Mouse (Mus musculus): ENCODE measurements at regions not wholly inside any gene's neighbourhood (a gene's known extent, or its start where the extent isn't known, plus 50 kb on each side); places are given as distances from the start of the nearest gene placed in this dataset.

DNA sequence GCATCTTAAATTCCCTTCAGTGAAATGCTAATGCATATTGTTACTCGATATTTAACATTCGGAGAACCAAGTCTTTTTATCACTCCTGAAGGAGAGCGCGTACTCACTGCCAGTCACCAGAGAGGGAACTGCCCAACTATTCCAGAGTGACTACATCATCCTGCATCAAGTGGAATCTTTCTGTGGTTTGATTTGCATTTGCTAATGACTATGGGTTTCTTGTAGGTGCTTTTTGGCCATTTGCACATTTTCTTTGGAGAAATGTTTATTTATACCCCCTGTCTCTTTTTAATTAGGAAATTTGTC lies 249.3 kb upstream of the Rnaseh2b start:
- WGBS: 60% methylated on average over 4 of the region's 4 CpGs
- no peak for TF ChIP-seq CTCF (IDR thresholded peaks at IDR 0.05)
- Histone ChIP-seq H3K27ac (ENCODE audit: low read depth, low read length) (no peak overlapping the region), H3K9ac (replicated peaks; ENCODE audit: low read length, poor library complexity, severe bottlenecking) (no peak overlapping the region), H3K36me3 (ENCODE audit: insufficient read depth, low read length) (no peaks in the 10 kb centered on the region), H3K4me3 (ENCODE audit: low read depth, low read length) (no peak overlapping the region), H3K4me1 (ENCODE audit: insufficient read depth, low read length) (no peaks in the 10 kb centered on the region), H3K9me3 (ENCODE audit: low read length) (no peaks in the 10 kb centered on the region), H3K27me3 (ENCODE audit: insufficient read depth, low read length) (no peaks in the 10 kb centered on the region), H3K4me2 (ENCODE audit: low read depth, low read length, poor library complexity, severe bottlenecking) (no peak overlapping the region)
- no peak for ATAC-seq (ENCODE audit: low FRiP score)
- no peak for DNase-seq (ENCODE audit: low spot score)

DNA sequence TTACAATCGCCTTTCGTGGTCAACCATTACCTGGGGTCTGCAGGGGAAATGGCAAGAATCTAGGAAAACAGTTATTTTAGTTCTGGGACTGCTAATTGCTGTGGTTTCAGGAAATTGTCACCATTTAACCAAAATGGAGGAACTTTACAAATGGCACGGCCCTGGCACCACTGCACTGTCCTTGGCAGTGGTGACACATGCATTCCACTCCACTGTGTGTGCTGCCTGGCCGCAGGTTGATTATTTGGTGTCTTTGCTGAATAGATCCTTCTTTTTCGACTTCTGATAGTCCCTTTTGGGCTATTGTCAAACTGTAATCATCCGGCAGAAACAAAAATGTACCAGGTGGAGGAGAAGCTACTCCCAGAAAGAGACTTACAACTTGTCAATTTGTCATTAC lies 241.4 kb upstream of the Rnaseh2b start:
- no peak for ATAC-seq (ENCODE audit: low FRiP score)
- no peak overlapping the region for H3K27ac ChIP-seq (ENCODE audit: low read depth, low read length)
- H3K36me3 ChIP-seq (ENCODE audit: insufficient read depth, low read length): no peaks in the 10 kb centered on the region
- 94% methylated on average over 6 of the region's 6 CpGs for WGBS
- TF ChIP-seq CTCF (IDR thresholded peaks at IDR 0.05): no peak
- no peak for DNase-seq (ENCODE audit: low spot score)
- no peaks in the 10 kb centered on the region for H3K9me3 ChIP-seq (ENCODE audit: low read length)
- H3K4me3 ChIP-seq (ENCODE audit: low read depth, low read length): no peak overlapping the region
- H3K27me3 ChIP-seq (ENCODE audit: insufficient read depth, low read length): no peaks in the 10 kb centered on the region
- H3K4me1 ChIP-seq (ENCODE audit: insufficient read depth, low read length): no peaks in the 10 kb centered on the region
- H3K9ac ChIP-seq (replicated peaks; ENCODE audit: low read length, poor library complexity, severe bottlenecking): no peak overlapping the region
- H3K4me2 ChIP-seq (ENCODE audit: low read depth, low read length, poor library complexity, severe bottlenecking): no peak overlapping the region

DNA sequence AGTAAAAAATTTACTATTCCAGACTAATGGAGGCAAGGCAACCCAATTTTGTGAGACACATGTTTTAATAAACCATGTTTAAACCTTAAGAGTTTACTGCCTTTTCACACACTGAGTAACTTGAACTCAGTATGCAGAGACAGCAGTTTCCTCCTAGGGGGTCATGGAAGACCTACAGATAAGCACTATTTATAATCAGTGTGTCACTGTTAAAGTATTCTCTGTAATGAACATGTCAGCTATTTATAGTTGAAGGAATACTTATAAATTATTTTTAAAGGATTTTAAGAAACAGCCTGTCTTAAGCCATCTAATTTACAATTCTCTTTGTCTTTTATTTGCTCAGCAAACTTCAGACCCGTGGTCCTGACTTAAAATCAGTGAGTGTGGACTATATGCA lies 240.5 kb upstream of the Rnaseh2b start:
- no peak overlapping the region for H3K27ac ChIP-seq (ENCODE audit: low read depth, low read length)
- H3K27me3 ChIP-seq (ENCODE audit: insufficient read depth, low read length): no peaks in the 10 kb centered on the region
- H3K36me3 ChIP-seq (ENCODE audit: insufficient read depth, low read length): no peaks in the 10 kb centered on the region
- no peak for DNase-seq (ENCODE audit: low spot score)
- ATAC-seq (ENCODE audit: low FRiP score): no peak
- WGBS: 44% methylated on average over 1 of the region's 1 CpGs
- H3K4me1 ChIP-seq (ENCODE audit: insufficient read depth, low read length): no peaks in the 10 kb centered on the region
- H3K9me3 ChIP-seq (ENCODE audit: low read length): no peaks in the 10 kb centered on the region
- H3K4me2 ChIP-seq (ENCODE audit: low read depth, low read length, poor library complexity, severe bottlenecking): no peak overlapping the region
- no peak overlapping the region for H3K4me3 ChIP-seq (ENCODE audit: low read depth, low read length)
- no peak overlapping the region for H3K9ac ChIP-seq (replicated peaks; ENCODE audit: low read length, poor library complexity, severe bottlenecking)
- no peak for TF ChIP-seq CTCF (IDR thresholded peaks at IDR 0.05)

DNA sequence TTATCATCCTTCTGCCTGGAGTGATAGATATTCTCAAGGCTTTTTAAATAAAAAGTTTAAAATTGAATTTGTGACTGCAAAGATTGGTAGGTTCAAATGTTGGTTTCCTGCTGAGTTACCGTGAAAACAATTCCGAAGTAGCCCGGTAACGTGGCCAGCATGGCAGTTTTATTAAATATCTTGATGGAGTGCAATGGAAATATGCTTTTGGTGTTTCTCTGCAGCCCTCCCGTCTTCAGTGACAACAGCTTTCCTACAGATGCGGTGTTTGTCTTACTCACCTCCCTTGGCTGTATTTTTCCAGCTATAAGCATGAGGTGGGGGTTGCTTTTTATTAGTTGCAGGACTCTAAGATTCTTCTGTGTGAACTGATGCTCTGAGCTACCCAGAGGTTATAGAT lies 239.4 kb upstream of the Rnaseh2b start:
- TF ChIP-seq CTCF (IDR thresholded peaks at IDR 0.05): no peak
- ATAC-seq (ENCODE audit: low FRiP score): no peak

DNA sequence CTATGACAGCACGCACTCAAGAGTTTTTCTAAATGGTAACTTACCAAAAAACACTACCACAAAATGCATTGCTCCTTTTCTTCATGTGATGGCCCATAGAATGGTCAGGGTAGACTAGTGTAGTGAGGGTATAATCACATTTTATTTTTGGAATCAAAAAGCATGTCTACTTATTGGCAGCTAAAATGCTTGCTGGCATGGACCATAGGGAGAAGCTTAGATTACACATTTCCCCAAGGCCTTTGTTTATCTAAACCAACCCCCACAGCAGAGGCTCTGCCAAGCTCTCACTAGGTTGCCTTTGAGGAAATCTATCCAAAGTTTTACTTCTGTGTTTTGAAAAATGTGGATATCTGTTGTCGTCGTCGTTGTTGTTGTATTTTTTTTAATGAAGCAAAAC lies 235.3 kb upstream of the Rnaseh2b start:
- 85% methylated on average over 4 of the region's 4 CpGs for WGBS
- no peak for DNase-seq (ENCODE audit: low spot score)

More for the DNA sequence above, 239.4 kb upstream of the Rnaseh2b start:
- no peaks in the 10 kb centered on the region for H3K9me3 ChIP-seq (ENCODE audit: low read length)
- H3K4me3 ChIP-seq (ENCODE audit: low read depth, low read length): no peak overlapping the region
- no peaks in the 10 kb centered on the region for H3K27me3 ChIP-seq (ENCODE audit: insufficient read depth, low read length)
- no peak overlapping the region for H3K4me2 ChIP-seq (ENCODE audit: low read depth, low read length, poor library complexity, severe bottlenecking)
- no peaks in the 10 kb centered on the region for H3K36me3 ChIP-seq (ENCODE audit: insufficient read depth, low read length)
- no peak overlapping the region for H3K27ac ChIP-seq (ENCODE audit: low read depth, low read length)
- H3K9ac ChIP-seq (replicated peaks; ENCODE audit: low read length, poor library complexity, severe bottlenecking): no peak overlapping the region
- WGBS: 69% methylated on average over 6 of the region's 6 CpGs
- no peaks in the 10 kb centered on the region for H3K4me1 ChIP-seq (ENCODE audit: insufficient read depth, low read length)
- no peak for DNase-seq (ENCODE audit: low spot score)

DNA sequence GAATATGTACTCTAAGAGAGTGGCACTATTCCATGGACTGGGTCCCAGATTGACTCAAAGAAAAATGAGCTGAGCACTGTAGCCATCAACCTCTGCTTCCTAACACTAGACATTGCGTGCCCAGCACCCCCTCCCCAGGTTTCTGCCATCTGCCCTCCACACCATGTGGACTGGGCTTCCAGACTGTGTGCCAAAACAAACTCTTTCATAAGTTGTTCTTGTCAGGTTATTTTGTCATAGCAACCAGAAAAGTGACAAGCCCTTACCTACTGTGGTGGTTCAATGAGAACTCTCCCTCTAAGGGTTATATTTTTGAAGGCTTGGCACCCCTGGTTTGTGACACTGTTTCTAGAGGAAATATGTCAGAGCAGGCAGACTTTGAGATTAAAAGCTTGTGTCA lies 234.3 kb upstream of the Rnaseh2b start:
- no peak for DNase-seq (ENCODE audit: low spot score)
- H3K4me2 ChIP-seq (ENCODE audit: low read depth, low read length, poor library complexity, severe bottlenecking): no peak overlapping the region
- H3K27me3 ChIP-seq (ENCODE audit: insufficient read depth, low read length): no peaks in the 10 kb centered on the region
- H3K27ac ChIP-seq (ENCODE audit: low read depth, low read length): no peak overlapping the region
- no peak overlapping the region for H3K9ac ChIP-seq (replicated peaks; ENCODE audit: low read length, poor library complexity, severe bottlenecking)
- H3K36me3 ChIP-seq (ENCODE audit: insufficient read depth, low read length): no peaks in the 10 kb centered on the region
- no peaks in the 10 kb centered on the region for H3K9me3 ChIP-seq (ENCODE audit: low read length)
- no peak for TF ChIP-seq CTCF (IDR thresholded peaks at IDR 0.05)
- WGBS: 93% methylated on average over 1 of the region's 1 CpGs
- no peak overlapping the region for H3K4me3 ChIP-seq (ENCODE audit: low read depth, low read length)
- H3K4me1 ChIP-seq (ENCODE audit: insufficient read depth, low read length): no peaks in the 10 kb centered on the region
- no peak for ATAC-seq (ENCODE audit: low FRiP score)

More for the DNA sequence above, 235.3 kb upstream of the Rnaseh2b start:
- Histone ChIP-seq H3K4me3 (ENCODE audit: low read depth, low read length) (no peak overlapping the region), H3K36me3 (ENCODE audit: insufficient read depth, low read length) (no peaks in the 10 kb centered on the region), H3K27ac (ENCODE audit: low read depth, low read length) (no peak overlapping the region), H3K27me3 (ENCODE audit: insufficient read depth, low read length) (no peaks in the 10 kb centered on the region), H3K4me1 (ENCODE audit: insufficient read depth, low read length) (no peaks in the 10 kb centered on the region), H3K9me3 (ENCODE audit: low read length) (no peaks in the 10 kb centered on the region), H3K4me2 (ENCODE audit: low read depth, low read length, poor library complexity, severe bottlenecking) (no peak overlapping the region), H3K9ac (replicated peaks; ENCODE audit: low read length, poor library complexity, severe bottlenecking) (no peak overlapping the region)
- TF ChIP-seq CTCF (IDR thresholded peaks at IDR 0.05): no peak
- no peak for ATAC-seq (ENCODE audit: low FRiP score)

DNA sequence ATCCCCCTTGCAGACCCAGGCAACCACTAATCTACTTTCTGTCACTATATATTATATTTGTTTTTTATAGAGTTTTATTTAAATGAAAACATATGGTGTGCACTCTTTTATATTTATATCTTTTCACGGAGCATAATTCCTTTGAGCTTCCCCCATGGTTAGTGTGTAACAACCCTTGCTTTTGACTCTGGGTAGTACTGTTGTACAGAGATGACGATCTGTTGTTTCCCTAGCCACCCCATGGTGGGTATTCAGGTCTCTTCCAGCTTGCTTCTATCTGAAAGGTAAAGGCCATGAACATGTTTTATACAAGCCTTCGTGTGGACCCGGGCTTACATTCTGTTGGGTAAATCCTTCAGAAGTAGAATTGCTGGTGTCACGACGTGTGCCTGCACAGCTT lies 221.2 kb upstream of the Rnaseh2b start:
- no peak for TF ChIP-seq CTCF (IDR thresholded peaks at IDR 0.05)
- no peaks in the 10 kb centered on the region for H3K4me1 ChIP-seq (ENCODE audit: insufficient read depth, low read length)
- DNase-seq (ENCODE audit: low spot score): no peak
- no peaks in the 10 kb centered on the region for H3K9me3 ChIP-seq (ENCODE audit: low read length)
- no peak for ATAC-seq (ENCODE audit: low FRiP score)
- 90% methylated on average over 6 of the region's 6 CpGs for WGBS
- no peaks in the 10 kb centered on the region for H3K36me3 ChIP-seq (ENCODE audit: insufficient read depth, low read length)
- H3K27me3 ChIP-seq (ENCODE audit: insufficient read depth, low read length): no peaks in the 10 kb centered on the region
- H3K9ac ChIP-seq (replicated peaks; ENCODE audit: low read length, poor library complexity, severe bottlenecking): no peak overlapping the region
- H3K4me3 ChIP-seq (ENCODE audit: low read depth, low read length): no peak overlapping the region
- H3K4me2 ChIP-seq (ENCODE audit: low read depth, low read length, poor library complexity, severe bottlenecking): no peak overlapping the region
- H3K27ac ChIP-seq (ENCODE audit: low read depth, low read length): no peak overlapping the region
